Mouse (Mus musculus) thymus, adult 2 months (tissue): Measurements from ENCODE around the gene Scarb1.

Experiments
- CTCF ChIP-seq: fragments of 200-500 bp; IDR thresholded peaks from 2 replicates; pipeline ENCODE4 v1.5.1; 2012; ENCODE audit warnings: mild to moderate bottlenecking, control low read depth, low read length, moderate library complexity, borderline replicate concordance; ENCODE audit not compliant: control insufficient read depth, poor library complexity, insufficient read depth; ENCODE audit errors: extremely low read depth
- POLR2A ChIP-seq: fragments of 200-500 bp; IDR thresholded peaks from 2 replicates; pipeline ENCODE4 v1.6.1; 2012; ENCODE audit warnings: mild to moderate bottlenecking, low read length, control low read depth, moderate library complexity; ENCODE audit not compliant: control insufficient read depth, poor library complexity, insufficient read depth; ENCODE audit errors: extremely low read depth

DNA sequence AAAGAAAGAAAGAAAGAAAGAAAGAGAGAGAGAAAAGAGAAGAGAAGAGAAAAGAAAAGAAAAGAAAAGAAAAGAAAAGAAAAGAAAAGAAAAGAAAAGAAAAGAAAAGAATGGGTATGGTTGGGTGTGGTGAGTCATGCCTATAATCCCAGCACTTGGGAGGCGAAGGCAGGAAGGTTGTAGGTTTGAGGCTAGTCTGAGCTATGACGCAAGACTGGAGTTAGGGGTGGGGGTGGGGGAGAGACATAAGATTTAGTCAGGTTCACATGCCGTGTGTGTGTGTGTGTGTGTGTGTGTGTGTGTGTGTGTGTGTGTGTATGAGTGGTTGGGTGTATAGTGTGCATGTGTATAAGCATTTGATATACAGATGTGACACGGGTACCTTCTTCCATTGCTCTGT lies 94.2 kb downstream of the Scarb1 start:
- TF ChIP-seq POLR2A (no peak), CTCF (no peak)
